Mouse (Mus musculus) lung, embryonic 16.5 days (tissue): Measurements from ENCODE around the gene Nudt12. TPM values are rescaled to one million over a fixed set of nuclear protein-coding genes. Genes with fewer than 3 reads are reported as not detected.

Experiments used
- ATAC-seq: fragments of 200-750 bp; cut with Nextera tagmentation; 2 replicates; pipeline ENCODE4 v1.8.0; 2017; ENCODE audit warnings: low read depth, mild to moderate bottlenecking, moderate library complexity
- H3K27ac ChIP-seq: fragments of 300-500 bp; sonication (generic); 2 replicates; pipeline ENCODE4 v1.5.1; 2014; ENCODE audit warnings: mild to moderate bottlenecking, control low read depth, low read length
- H3K27me3 ChIP-seq: fragments of 300-500 bp; sonication (generic); 2 replicates; pipeline ENCODE4 v1.6.1; 2014; ENCODE audit warnings: low read depth, low read length, mixed read lengths; ENCODE audit not compliant: control insufficient read depth, insufficient read depth
- H3K36me3 ChIP-seq: fragments of 300-500 bp; sonication (generic); 2 replicates; pipeline ENCODE4 v1.6.1; 2014; ENCODE audit warnings: low read length; ENCODE audit not compliant: control insufficient read depth, insufficient read depth
- H3K4me1 ChIP-seq: fragments of 300-500 bp; sonication (generic); replicated peaks from 2 replicates; pipeline ENCODE4 v1.6.1; 2014; ENCODE audit warnings: low read length, mixed read lengths; ENCODE audit not compliant: control insufficient read depth, insufficient read depth
- H3K4me2 ChIP-seq: fragments of 300-500 bp; sonication (generic); 2 replicates; pipeline ENCODE4 v1.6.1; 2014; ENCODE audit warnings: low read depth, low read length, control low read depth
- H3K4me3 ChIP-seq: fragments of 300-500 bp; sonication (generic); 2 replicates; pipeline ENCODE4 v1.5.1; 2014; ENCODE audit warnings: mild to moderate bottlenecking, low read length, control low read depth
- H3K9ac ChIP-seq: fragments of 300-500 bp; sonication (generic); 2 replicates; pipeline ENCODE4 v1.6.1; 2014; ENCODE audit warnings: low read length, control low read depth
- H3K9me3 ChIP-seq: fragments of 300-500 bp; sonication (generic); 2 replicates; pipeline ENCODE4 v1.6.1; 2016; ENCODE audit warnings: low read length; ENCODE audit not compliant: control insufficient read depth
- WGBS: fragments of 180-500 bp; shearing (Covaris S2); extraction: QIAGEN DNeasy Blood & Tissue Kit; methylation state at CpG from one replicate; pipeline ENCODE4 v1.1.7; 2014; 5-methylcytosine and 5-hydroxymethylcytosine counted together
- polyA plus RNA-seq: library from polyadenylated mRNA; unstranded; fragments of >200 nt; fragmentation: Nextera tagmentation; extraction: Ambion mirVana; gene quantifications from 2 replicates; pipeline ENCODE4 v1.2.1, GENCODE M21; 2015

Gene Nudt12
- 5.0 TPM in 2 replicates for polyA plus RNA-seq

GRCm38 (mm10) chr17:59013091-59013459 lies at the start of gene Nudt12:
Gene Nudt12 (minus strand): TSS chr17:59013372.
- H3K9me3 ChIP-seq: no peaks in the 10 kb centered on the region
- WGBS: under 1% methylated on average over 22 of the region's 22 CpGs
- H3K4me2 ChIP-seq: peak within 1 kb of the TSS; percentile 74
- ATAC-seq: peak; percentile 94
- H3K36me3 ChIP-seq: no peaks in the 10 kb centered on the region
- H3K9ac ChIP-seq: peak within 1 kb of the TSS; percentile 65
- H3K27me3 ChIP-seq: no peaks in the 10 kb centered on the region
- no peaks in the 10 kb centered on the region for H3K4me1 ChIP-seq
- peak within 1 kb of the TSS; percentile 63 for H3K4me3 ChIP-seq
- H3K27ac ChIP-seq: no peak within 1 kb of the TSS

GRCm38 (mm10) chr17:59053306-59053705 lies 40.1 kb upstream of the Nudt12 start:
- ATAC-seq: no peak
- Histone ChIP-seq H3K4me1 (no peaks in the 10 kb centered on the region), H3K9me3 (no peaks in the 10 kb centered on the region), H3K9ac (no peak overlapping the region), H3K36me3 (no peaks in the 10 kb centered on the region), H3K27ac (no peak overlapping the region), H3K4me2 (no peak overlapping the region), H3K27me3 (no peaks in the 10 kb centered on the region), H3K4me3 (no peak overlapping the region)
- 54% methylated on average over 4 of the region's 4 CpGs for WGBS

- Histone ChIP-seq H3K4me3 (no peak overlapping the region), H3K27me3 (no peaks in the 10 kb centered on the region), H3K27ac (no peak overlapping the region), H3K4me2 (no peak overlapping the region), H3K36me3 (no peaks in the 10 kb centered on the region), H3K9ac (no peak overlapping the region), H3K9me3 (no peaks in the 10 kb centered on the region), H3K4me1 (no peaks in the 10 kb centered on the region)
- ATAC-seq: no peak
- 47% methylated on average over 5 of the region's 5 CpGs for WGBS
Observed at GRCm38 (mm10) chr17:59039754-59040153, 26.6 kb upstream of the Nudt12 start.

GRCm38 (mm10) chr17:59033445-59033844 lies 20.3 kb upstream of the Nudt12 start:
- H3K9ac ChIP-seq: no peak overlapping the region
- H3K27me3 ChIP-seq: no peaks in the 10 kb centered on the region
- no peak overlapping the region for H3K4me3 ChIP-seq
- H3K36me3 ChIP-seq: no peaks in the 10 kb centered on the region
- no peak overlapping the region for H3K27ac ChIP-seq
- ATAC-seq: no peak
- no peak overlapping the region for H3K4me2 ChIP-seq
- no peaks in the 10 kb centered on the region for H3K9me3 ChIP-seq
- 81% methylated on average over 3 of the region's 3 CpGs for WGBS
- no peaks in the 10 kb centered on the region for H3K4me1 ChIP-seq

- Histone ChIP-seq H3K4me2 (no peak overlapping the region), H3K9me3 (no peaks in the 10 kb centered on the region), H3K4me3 (no peak overlapping the region), H3K27me3 (no peaks in the 10 kb centered on the region), H3K9ac (no peak overlapping the region), H3K27ac (no peak overlapping the region), H3K4me1 (no peaks in the 10 kb centered on the region), H3K36me3 (no peaks in the 10 kb centered on the region)
- no peak for ATAC-seq
- 81% methylated on average over 3 of the region's 3 CpGs for WGBS
Observed at GRCm38 (mm10) chr17:59026336-59026735, 13.2 kb upstream of the Nudt12 start.

GRCm38 (mm10) chr17:59024502-59024901 lies 11.3 kb upstream of the Nudt12 start:
- no peak for ATAC-seq
- Histone ChIP-seq H3K4me1 (no peaks in the 10 kb centered on the region), H3K27ac (no peak overlapping the region), H3K9ac (no peak overlapping the region), H3K27me3 (no peaks in the 10 kb centered on the region), H3K9me3 (no peaks in the 10 kb centered on the region), H3K4me3 (no peak overlapping the region), H3K36me3 (no peaks in the 10 kb centered on the region), H3K4me2 (no peak overlapping the region)
- WGBS: 43% methylated on average over 6 of the region's 6 CpGs

- no peaks in the 10 kb centered on the region for H3K4me1 ChIP-seq
- H3K9me3 ChIP-seq: no peaks in the 10 kb centered on the region
- ATAC-seq: no peak
- no peaks in the 10 kb centered on the region for H3K36me3 ChIP-seq
- H3K27ac ChIP-seq: no peak overlapping the region
- H3K4me2 ChIP-seq: no peak overlapping the region
- H3K27me3 ChIP-seq: no peaks in the 10 kb centered on the region
- 62% methylated on average over 4 of the region's 5 CpGs for WGBS
- H3K9ac ChIP-seq: no peak overlapping the region
- H3K4me3 ChIP-seq: no peak overlapping the region
Observed at GRCm38 (mm10) chr17:59023971-59024370, 10.8 kb upstream of the Nudt12 start.

- H3K4me2 ChIP-seq: no peak overlapping the region
- no peaks in the 10 kb centered on the region for H3K27me3 ChIP-seq
- no peak overlapping the region for H3K27ac ChIP-seq
- H3K9me3 ChIP-seq: no peaks in the 10 kb centered on the region
- 90% methylated on average over 4 of the region's 4 CpGs for WGBS
- H3K4me1 ChIP-seq: no peaks in the 10 kb centered on the region
- no peak for ATAC-seq
- H3K4me3 ChIP-seq: no peak overlapping the region
- H3K9ac ChIP-seq: no peak overlapping the region
- H3K36me3 ChIP-seq: no peaks in the 10 kb centered on the region
Observed at GRCm38 (mm10) chr17:59018666-59019065, 5.5 kb upstream of the Nudt12 start.

GRCm38 (mm10) chr17:59012421-59013090 lies 616 bp downstream of the Nudt12 start:
- peak overlapping the region; percentile 63 for H3K4me3 ChIP-seq
- H3K27ac ChIP-seq: no peak overlapping the region
- peak overlapping the region; percentile 74 for H3K4me2 ChIP-seq
- no peaks in the 10 kb centered on the region for H3K9me3 ChIP-seq
- H3K27me3 ChIP-seq: no peaks in the 10 kb centered on the region
- WGBS: 7% methylated on average over 15 of the region's 15 CpGs
- peak; percentile 77 for ATAC-seq
- no peaks in the 10 kb centered on the region for H3K36me3 ChIP-seq
- no peaks in the 10 kb centered on the region for H3K4me1 ChIP-seq
- peak overlapping the region; percentile 65 for H3K9ac ChIP-seq
